Mouse (Mus musculus) midbrain, embryonic 12.5 days (tissue): ENCODE results near the gene Dnmt3l. TPM values are rescaled to one million over a fixed set of nuclear protein-coding genes. Genes with fewer than 3 reads are reported as not detected.

Experiments used
- ATAC-seq: fragments of 200-750 bp; cut with Nextera tagmentation; 2 replicates; pipeline ENCODE4 v1.8.0; 2017; ENCODE audit warnings: low read depth, moderate TSS enrichment, moderate library complexity; ENCODE audit not compliant: low FRiP score
- H3K27ac ChIP-seq: fragments of 300-500 bp; sonication (generic); replicated peaks from 2 replicates; pipeline ENCODE4 v1.5.1; 2016; ENCODE audit warnings: mild to moderate bottlenecking
- H3K27me3 ChIP-seq: fragments of 300-500 bp; sonication (generic); 2 replicates; pipeline ENCODE4 v1.6.1; 2016; ENCODE audit warnings: mild to moderate bottlenecking
- H3K36me3 ChIP-seq: fragments of 300-500 bp; sonication (generic); 2 replicates; pipeline ENCODE4 v1.6.1; 2016
- H3K4me1 ChIP-seq: fragments of 300-500 bp; sonication (generic); 2 replicates; pipeline ENCODE4 v1.6.1; 2016
- H3K4me2 ChIP-seq: fragments of 300-500 bp; sonication (generic); replicated peaks from 2 replicates; pipeline ENCODE4 v1.6.1; 2016; ENCODE audit warnings: mild to moderate bottlenecking, moderate library complexity
- H3K4me3 ChIP-seq: fragments of 300-500 bp; sonication (generic); 2 replicates; pipeline ENCODE4 v1.5.1; 2016; ENCODE audit warnings: mild to moderate bottlenecking
- H3K9ac ChIP-seq: fragments of 300-500 bp; sonication (generic); replicated peaks from 2 replicates; pipeline ENCODE4 v1.6.1; 2016; ENCODE audit warnings: mild to moderate bottlenecking, moderate library complexity
- H3K9me3 ChIP-seq: fragments of 300-500 bp; sonication (generic); 2 replicates; pipeline ENCODE4 v1.6.1; 2016; ENCODE audit warnings: mild to moderate bottlenecking
- WGBS: fragments of 180-500 bp; shearing (Covaris S2); methylation state at CpG from one replicate; pipeline ENCODE4 v1.1.7; 2016; 5-methylcytosine and 5-hydroxymethylcytosine counted together
- polyA plus RNA-seq: library from polyadenylated mRNA; unstranded; fragments of >200 nt; fragmentation: Nextera tagmentation; extraction: Ambion mirVana; gene quantifications from 2 replicates; pipeline ENCODE4 v1.2.1, GENCODE M21; 2016

The Dnmt3l gene
- not detected in 2 replicates for polyA plus RNA-seq

GRCm38 (mm10) chr10:78041647-78042046 lies at the start of gene Dnmt3l:
Gene Dnmt3l (plus strand): TSS chr10:78041947.
- WGBS = 90% methylated on average over 5 of the region's 5 CpGs
- no peak for ATAC-seq
- H3K27me3 ChIP-seq = peaks cover 12% of the 10 kb centered on the region

GRCm38 (mm10) chr10:77995639-77996038 lies 46.1 kb upstream of the Dnmt3l start:
- WGBS = 92% methylated on average over 3 of the region's 3 CpGs

More at GRCm38 (mm10) chr10:78041647-78042046, at the start of gene Dnmt3l:
- Histone ChIP-seq H3K9me3 (no peaks in the 10 kb centered on the region), H3K4me3 (no peak within 1 kb of the TSS), H3K36me3 (no peaks in the 10 kb centered on the region), H3K9ac (no peak within 1 kb of the TSS), H3K4me2 (no peak within 1 kb of the TSS), H3K4me1 (peaks cover 5% of the 10 kb centered on the region; the same call in 1 of the 2 replicates), H3K27ac (no peak within 1 kb of the TSS)

GRCm38 (mm10) chr10:78000200-78000599 lies 41.5 kb upstream of the Dnmt3l start:
- Histone ChIP-seq H3K4me3 (no peak overlapping the region), H3K36me3 (peaks cover 75% of the 10 kb centered on the region), H3K27ac (no peak overlapping the region), H3K4me1 (no peaks in the 10 kb centered on the region), H3K9ac (no peak overlapping the region), H3K9me3 (no peaks in the 10 kb centered on the region), H3K27me3 (no peaks in the 10 kb centered on the region), H3K4me2 (no peak overlapping the region)
- ATAC-seq = no peak
- 96% methylated on average over 5 of the region's 5 CpGs for WGBS

More at GRCm38 (mm10) chr10:77995639-77996038, 46.1 kb upstream of the Dnmt3l start:
- Histone ChIP-seq H3K27me3 (no peaks in the 10 kb centered on the region), H3K4me1 (no peaks in the 10 kb centered on the region), H3K4me3 (no peak overlapping the region), H3K4me2 (no peak overlapping the region), H3K9me3 (no peaks in the 10 kb centered on the region), H3K36me3 (peaks cover 92% of the 10 kb centered on the region), H3K9ac (no peak overlapping the region), H3K27ac (no peak overlapping the region)
- ATAC-seq = no peak

GRCm38 (mm10) chr10:78001796-78002195 lies 40.0 kb upstream of the Dnmt3l start:
- Histone ChIP-seq H3K9ac (no peak overlapping the region), H3K4me3 (no peak overlapping the region), H3K9me3 (no peaks in the 10 kb centered on the region), H3K4me2 (no peak overlapping the region), H3K4me1 (peaks cover 12% of the 10 kb centered on the region), H3K27ac (no peak overlapping the region), H3K36me3 (peaks cover 59% of the 10 kb centered on the region), H3K27me3 (no peaks in the 10 kb centered on the region)
- ATAC-seq = no peak
- WGBS = 94% methylated on average over 11 of the region's 11 CpGs

- no peak overlapping the region for H3K9ac ChIP-seq
- peaks cover 17% of the 10 kb centered on the region for H3K4me1 ChIP-seq
- no peak overlapping the region for H3K4me2 ChIP-seq
- 85% methylated on average over 2 of the region's 2 CpGs for WGBS
- H3K27ac ChIP-seq = no peak overlapping the region
- H3K36me3 ChIP-seq = peaks cover 55% of the 10 kb centered on the region
- H3K27me3 ChIP-seq = no peaks in the 10 kb centered on the region
- ATAC-seq = no peak
- H3K4me3 ChIP-seq = no peak overlapping the region
- no peaks in the 10 kb centered on the region for H3K9me3 ChIP-seq
These were observed 39.4 kb upstream of the Dnmt3l start for GRCm38 (mm10) chr10:78002316-78002715.

GRCm38 (mm10) chr10:78004479-78005100 lies 37.2 kb upstream of the Dnmt3l start:
- H3K4me3 ChIP-seq = no peak overlapping the region
- no peak overlapping the region for H3K27ac ChIP-seq
- peaks cover 34% of the 10 kb centered on the region for H3K36me3 ChIP-seq
- no peak overlapping the region for H3K4me2 ChIP-seq
- no peak overlapping the region for H3K9ac ChIP-seq
- no peaks in the 10 kb centered on the region for H3K27me3 ChIP-seq
- WGBS = 89% methylated on average over 3 of the region's 3 CpGs
- H3K4me1 ChIP-seq = peaks cover 32% of the 10 kb centered on the region
- no peaks in the 10 kb centered on the region for H3K9me3 ChIP-seq
- ATAC-seq = no peak

- no peak overlapping the region for H3K27ac ChIP-seq
- H3K4me3 ChIP-seq = no peak overlapping the region
- WGBS = 82% methylated on average over 4 of the region's 4 CpGs
- H3K4me1 ChIP-seq = peaks cover 35% of the 10 kb centered on the region
- H3K4me2 ChIP-seq = no peak overlapping the region
- H3K36me3 ChIP-seq = peaks cover 21% of the 10 kb centered on the region
- H3K9me3 ChIP-seq = no peaks in the 10 kb centered on the region
- peaks cover 6% of the 10 kb centered on the region for H3K27me3 ChIP-seq
- no peak for ATAC-seq
- no peak overlapping the region for H3K9ac ChIP-seq
These were observed 35.8 kb upstream of the Dnmt3l start for GRCm38 (mm10) chr10:78005791-78006438.

- no peaks in the 10 kb centered on the region for H3K9me3 ChIP-seq
- H3K4me3 ChIP-seq = no peak overlapping the region
- peaks cover 8% of the 10 kb centered on the region for H3K36me3 ChIP-seq
- H3K9ac ChIP-seq = 0 out of 2 replicates have a peak overlapping the region, but pooled peaks have one; percentile 11
- peaks cover 35% of the 10 kb centered on the region for H3K4me1 ChIP-seq
- H3K4me2 ChIP-seq = 0 out of 2 replicates have a peak overlapping the region, but pooled peaks have one; percentile 17
- H3K27ac ChIP-seq = no peak overlapping the region
- ATAC-seq = no peak
- 58% methylated on average over 7 of the region's 7 CpGs for WGBS
- peaks cover 7% of the 10 kb centered on the region for H3K27me3 ChIP-seq
These were observed 34.5 kb upstream of the Dnmt3l start for GRCm38 (mm10) chr10:78007203-78007602.

GRCm38 (mm10) chr10:78008169-78008568 lies 33.6 kb upstream of the Dnmt3l start:
- no peak for ATAC-seq
- H3K27me3 ChIP-seq = peaks cover 7% of the 10 kb centered on the region
- H3K9ac ChIP-seq = peak overlapping the region; percentile 89
- WGBS = 84% methylated on average over 3 of the region's 3 CpGs
- H3K27ac ChIP-seq = no peak overlapping the region
- no peaks in the 10 kb centered on the region for H3K9me3 ChIP-seq
- peak overlapping the region; percentile 65 for H3K4me3 ChIP-seq
- H3K4me2 ChIP-seq = peak overlapping the region; percentile 78
- peaks cover 35% of the 10 kb centered on the region for H3K4me1 ChIP-seq
- H3K36me3 ChIP-seq = no peaks in the 10 kb centered on the region

- under 1% methylated on average over 58 of the region's 59 CpGs for WGBS
- Histone ChIP-seq H3K36me3 (no peaks in the 10 kb centered on the region), H3K27me3 (peaks cover 7% of the 10 kb centered on the region), H3K4me2 (peak overlapping the region; percentile 78), H3K4me1 (peaks cover 35% of the 10 kb centered on the region), H3K27ac (peak overlapping the region; percentile 94), H3K9ac (peak overlapping the region; percentile 89), H3K4me3 (peak overlapping the region; percentile 65), H3K9me3 (no peaks in the 10 kb centered on the region)
- ATAC-seq = peak; percentile 97
These were observed 32.4 kb upstream of the Dnmt3l start for GRCm38 (mm10) chr10:78009184-78009944.

GRCm38 (mm10) chr10:78009945-78010293 lies 31.8 kb upstream of the Dnmt3l start, which contains the start of gene Pfkl:
Gene Pfkl (minus strand): TSS chr10:78010083.
- Histone ChIP-seq H3K27ac (peak within 1 kb of the TSS; percentile 94), H3K9ac (peak within 1 kb of the TSS; percentile 89), H3K9me3 (no peaks in the 10 kb centered on the region), H3K4me1 (peaks cover 35% of the 10 kb centered on the region), H3K4me2 (peak within 1 kb of the TSS; percentile 78), H3K27me3 (peaks cover 7% of the 10 kb centered on the region), H3K4me3 (peak within 1 kb of the TSS; percentile 65), H3K36me3 (no peaks in the 10 kb centered on the region)
- under 1% methylated on average over 9 of the region's 9 CpGs for WGBS
- ATAC-seq = no peak

GRCm38 (mm10) chr10:78010335-78010734 lies 31.4 kb upstream of the Dnmt3l start:
- WGBS = 15% methylated on average over 10 of the region's 10 CpGs

More at GRCm38 (mm10) chr10:78010335-78010734, 31.4 kb upstream of the Dnmt3l start:
- Histone ChIP-seq H3K4me2 (peak overlapping the region; percentile 38), H3K27ac (no peak overlapping the region), H3K36me3 (no peaks in the 10 kb centered on the region), H3K9ac (no peak overlapping the region; the same call in 1 of the 2 replicates), H3K9me3 (no peaks in the 10 kb centered on the region), H3K27me3 (peaks cover 7% of the 10 kb centered on the region), H3K4me3 (peak overlapping the region; percentile 20; the same call in 1 of the 2 replicates), H3K4me1 (peaks cover 35% of the 10 kb centered on the region)
- ATAC-seq = no peak
